Mouse (Mus musculus): ENCODE results near the gene Capn9.

DNA sequence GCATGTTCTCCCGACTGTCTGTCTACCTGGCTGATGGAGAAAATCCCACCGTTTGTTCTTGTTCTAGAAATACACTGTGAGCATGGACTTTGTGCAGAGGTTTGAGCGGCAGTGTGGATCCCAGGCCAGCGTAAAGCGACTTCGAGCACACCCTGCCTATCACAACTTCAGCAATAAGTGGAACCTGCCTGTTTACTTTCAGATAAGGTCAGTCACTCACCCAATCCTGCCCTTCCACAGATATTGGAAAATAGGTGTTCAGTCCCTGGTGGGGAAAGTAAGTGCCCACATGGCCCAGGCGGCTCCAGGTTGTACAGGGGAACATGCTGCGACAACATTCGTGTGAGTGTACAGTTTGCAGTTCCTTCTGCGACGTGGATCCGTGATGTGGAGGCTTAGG lies 35.0 kb upstream of the Capn9 start:
- TF ChIP-seq CTCF (IDR thresholded peaks at IDR 0.05; ENCODE audit: borderline replicate concordance, extremely low read depth, insufficient read depth, insufficient read length) (no peak), POLR2A (IDR thresholded peaks at IDR 0.05; ENCODE audit: borderline replicate concordance, extremely low read depth, insufficient read depth, insufficient read length, poor library complexity, severe bottlenecking) (no peak)

All from brain, embryonic 14.5 days (tissue).